Mouse (Mus musculus) granulocyte monocyte progenitor cell, adult 5-6 weeks (primary cell): Measurements from ENCODE around the gene Zfp248. TPM values are rescaled to one million over a fixed set of nuclear protein-coding genes. Genes with fewer than 3 reads are reported as not detected.

ENCODE experiments used
- ATAC-seq: replicated peaks from 2 replicates; pipeline ENCODE4 v1.8.0; 2016; ENCODE audit warnings: mild to moderate bottlenecking, moderate TSS enrichment, inconsistent platforms; ENCODE audit not compliant: poor library complexity, severe bottlenecking
- total RNA-seq, 2 experiments: library from RNA; stranded (forward) in 1 of 2; stranded (reverse) in 1 of 2; fragments of 200-712, 200-1000 nt in 1 of 2; fragments of >200 nt in 1 of 2; fragmentation: Nextera tagmentation in 1 of 2; gene quantifications; 2 replicates each; pipeline ENCODE4 v1.2.3; 2014 to 2017

Zfp248 gene
- total RNA-seq (2014; fragmentation: Nextera tagmentation) (3.5 and 5.4 TPM in 2 replicates), total RNA-seq (2017) (0.56 and 0.93 TPM in 2 replicates)

DNA sequence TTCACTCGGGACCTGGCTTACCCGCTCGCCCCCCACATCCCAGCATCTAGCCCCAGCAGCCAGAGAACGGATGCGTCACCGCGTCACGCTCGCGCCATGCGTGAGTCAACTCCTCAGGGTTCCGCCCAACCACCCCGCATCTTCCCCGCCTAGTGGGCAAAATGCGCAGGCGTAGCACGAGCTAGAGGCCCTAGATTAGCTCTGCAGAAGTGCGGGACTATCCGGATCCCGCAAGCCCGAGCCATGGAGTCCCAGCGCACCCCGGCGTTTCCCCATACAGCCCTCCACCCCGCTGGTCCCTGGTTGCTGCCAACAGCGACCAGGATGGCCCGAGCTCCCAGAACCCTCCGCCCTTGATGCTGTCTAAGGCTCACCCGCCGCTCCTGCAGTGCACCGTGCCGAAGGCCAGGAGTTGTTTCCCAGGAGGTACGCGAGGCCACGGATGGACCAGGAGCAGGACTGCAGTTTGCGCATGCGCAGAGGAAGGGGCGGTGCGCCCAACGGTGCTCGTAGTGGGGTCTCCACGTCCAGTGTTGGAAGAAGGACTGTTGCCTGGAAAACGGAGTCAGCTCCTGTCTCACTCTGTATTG is at the start of gene Zfp248:
Gene Zfp248, minus strand, starts transcription at position 487 of the 590 bp plus-strand sequence.
- peak; percentile 99 for ATAC-seq

DNA sequence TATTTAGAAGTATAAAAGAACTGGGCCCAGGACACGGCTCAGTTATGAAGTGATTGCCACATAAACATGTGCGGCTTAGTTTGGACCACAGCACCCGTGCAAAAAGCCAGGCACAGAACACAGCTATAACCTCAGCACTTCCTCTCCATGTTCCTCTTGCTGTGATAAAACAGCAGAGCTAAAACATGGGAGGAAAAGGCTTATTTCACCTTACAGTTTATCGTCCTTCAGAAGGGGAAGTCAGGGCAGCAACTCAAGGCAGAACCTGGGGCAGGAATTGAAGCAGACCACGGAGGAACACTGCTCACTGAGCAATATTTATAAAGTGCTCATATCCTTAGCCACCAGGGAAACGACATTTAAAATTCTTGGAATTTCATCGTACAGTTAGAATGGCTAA is 43.7 kb upstream of the Zfp248 start:
- no peak for ATAC-seq

DNA sequence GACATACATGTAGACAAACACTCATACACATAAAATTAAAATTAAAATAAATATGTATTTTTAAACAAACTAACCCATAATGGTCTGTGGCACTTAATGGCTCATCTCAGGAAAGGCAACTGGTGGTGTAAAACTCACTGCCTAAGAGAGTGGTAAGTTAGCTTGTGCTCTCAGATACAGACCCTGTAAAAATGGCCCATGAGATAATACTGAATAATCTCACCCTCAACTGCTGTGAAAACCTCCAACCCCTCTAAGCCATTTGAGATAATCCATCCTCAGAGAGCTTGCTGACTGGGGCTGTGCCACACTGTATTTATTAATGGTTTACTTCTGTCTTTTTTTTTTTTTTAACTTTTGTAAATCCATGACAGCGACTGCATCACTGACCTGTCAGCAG is 26.8 kb upstream of the Zfp248 start:
- ATAC-seq = no peak

DNA sequence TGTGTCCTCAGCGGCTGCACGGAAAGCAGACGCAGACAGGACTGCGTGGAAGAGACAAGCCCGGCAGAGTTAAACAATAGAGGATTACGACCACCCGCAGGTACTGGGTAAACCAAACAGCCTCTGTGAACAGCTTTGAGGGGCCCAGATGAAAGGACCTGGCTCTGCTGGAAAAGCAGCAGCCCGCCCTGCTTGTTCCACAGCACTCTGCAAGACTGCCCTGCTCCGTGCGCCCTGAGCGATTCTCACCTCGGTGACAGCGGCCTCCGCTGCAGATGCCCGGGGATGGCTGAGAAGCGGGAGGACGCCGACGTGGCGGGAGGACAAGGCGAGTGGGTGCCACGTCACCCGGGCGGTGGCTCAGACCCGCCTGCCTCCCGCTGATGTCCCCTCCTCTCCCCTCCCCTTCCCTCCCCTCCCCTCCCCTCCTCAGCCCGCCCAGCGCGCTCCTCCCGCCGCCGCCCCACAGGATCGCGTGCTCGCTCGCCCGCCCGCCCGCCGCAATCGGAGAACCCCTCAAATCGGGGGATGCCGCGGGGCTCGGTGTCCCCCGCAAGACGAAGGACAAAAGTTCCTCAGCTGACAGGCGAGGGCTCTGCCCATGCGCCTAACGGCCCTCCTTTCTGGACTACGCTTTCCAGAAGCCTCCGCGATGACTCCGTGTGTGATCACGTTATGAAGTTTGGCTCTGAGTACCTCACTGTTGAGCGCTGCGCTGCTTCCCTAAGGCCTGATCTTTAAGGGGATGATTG is 23.8 kb upstream of the Zfp248 start, which contains the start of gene Zfp9:
Gene Zfp9, minus strand, starts transcription at position 364 of the 752 bp plus-strand sequence.
- ATAC-seq = peak; percentile 92

DNA sequence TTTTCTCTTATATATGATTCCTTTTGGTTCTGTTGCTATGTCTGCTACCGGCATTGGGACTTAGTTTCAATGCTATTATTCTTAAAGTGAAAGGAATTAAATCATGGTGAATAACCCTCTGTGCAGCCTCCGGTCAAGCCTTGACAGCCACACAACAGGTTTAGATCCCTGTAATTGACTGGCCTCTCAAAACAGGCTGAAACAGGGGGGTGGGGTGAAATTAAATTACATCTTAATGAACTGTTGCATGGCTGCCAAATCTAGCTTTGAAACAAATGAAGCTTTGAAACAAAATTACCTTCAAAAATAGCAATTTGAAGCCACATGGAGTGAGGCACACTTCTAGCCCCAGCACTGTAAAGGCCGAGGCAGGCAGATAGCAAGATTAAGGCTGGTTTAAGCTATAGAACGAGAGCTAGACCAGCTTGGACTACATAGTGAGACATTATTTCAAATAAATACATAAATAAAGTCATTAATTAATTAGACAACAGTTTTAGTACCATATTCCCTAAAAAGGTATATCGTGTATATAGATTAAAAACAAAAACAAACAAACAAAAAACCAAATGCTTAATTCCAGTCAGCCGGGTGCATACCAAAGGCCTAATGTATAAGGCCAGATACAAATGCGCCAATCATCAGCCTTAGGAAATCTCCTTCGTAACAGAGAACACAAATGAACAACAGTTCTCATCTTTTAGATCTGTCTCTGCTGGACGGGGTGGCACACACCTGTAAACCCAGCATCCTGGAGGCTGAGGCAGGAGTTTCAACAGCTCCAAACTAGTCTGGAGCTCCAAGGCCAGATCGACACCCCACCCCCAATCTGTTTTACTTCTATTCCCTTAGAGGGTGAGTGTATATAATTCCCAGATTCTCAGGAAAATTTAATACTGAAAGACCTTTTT is 22.8 kb upstream of the Zfp248 start:
- no peak for ATAC-seq

DNA sequence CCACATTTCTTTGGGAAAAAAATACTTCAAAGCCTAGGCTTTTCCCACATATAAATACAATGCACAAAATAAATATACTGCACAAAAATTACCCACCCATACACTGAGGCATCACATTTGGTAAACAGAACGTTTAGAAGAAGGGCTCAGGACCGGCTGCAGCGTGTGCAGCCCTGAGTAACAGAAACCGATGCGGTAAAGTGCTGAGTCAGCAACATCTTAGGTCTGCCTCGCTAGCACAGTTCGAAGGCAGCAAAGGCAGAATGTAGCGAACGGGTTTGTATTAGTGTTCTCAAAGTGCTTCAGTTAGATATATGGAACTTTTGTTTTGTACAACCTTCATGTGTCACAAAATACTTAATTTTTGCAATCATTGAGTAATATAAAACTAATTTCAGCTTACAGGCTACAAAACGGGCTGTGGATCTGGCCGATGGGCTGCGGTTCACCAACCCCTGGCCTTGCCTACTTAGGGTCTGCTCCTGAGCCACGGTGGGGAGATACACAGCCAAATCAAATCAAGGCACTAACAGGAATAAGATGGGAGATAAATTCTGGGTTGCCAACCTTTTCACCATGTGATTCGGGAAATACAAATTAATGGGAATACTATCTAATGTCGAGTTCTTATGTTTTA is 6.9 kb upstream of the Zfp248 start:
- no peak for ATAC-seq

DNA sequence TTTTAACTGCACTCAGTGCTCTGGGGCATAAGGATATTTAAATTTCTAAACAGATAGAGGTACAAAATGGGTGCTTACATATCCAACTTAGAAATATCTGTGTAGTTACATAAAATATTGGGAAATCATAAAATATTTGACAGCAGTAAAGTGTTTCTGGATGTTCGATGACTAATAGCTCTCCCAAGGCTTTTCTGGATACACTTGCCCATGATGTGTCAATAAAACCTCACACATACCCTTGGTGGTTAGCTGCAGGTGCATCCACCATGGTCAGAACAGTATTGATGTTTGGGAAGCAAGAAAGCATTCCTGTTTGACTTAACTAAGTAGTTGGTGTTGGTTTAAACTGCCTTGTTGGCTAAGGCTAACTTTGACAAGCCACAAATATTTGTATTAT is 2.4 kb upstream of the Zfp248 start:
- no peak for ATAC-seq

DNA sequence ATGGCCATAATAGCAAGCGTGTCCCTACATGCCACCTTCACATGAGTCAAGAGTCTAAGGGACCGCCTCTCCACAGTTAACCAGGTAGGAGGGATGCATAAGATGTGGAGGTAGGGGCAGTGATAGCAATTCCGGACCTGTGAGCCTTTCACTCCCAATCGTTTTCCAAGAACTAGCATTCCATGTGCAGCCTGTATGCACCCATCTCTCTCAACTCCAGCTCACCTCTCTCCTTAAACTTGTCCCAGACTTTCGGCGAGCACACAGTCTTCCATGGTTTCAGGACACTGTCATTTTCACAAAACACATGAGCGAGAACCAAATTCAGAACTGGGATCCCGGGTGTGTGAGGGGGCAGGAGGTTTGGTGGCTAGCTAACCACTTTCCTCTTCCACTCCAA is 876 bp downstream of the Zfp248 start:
- ATAC-seq = no peak

DNA sequence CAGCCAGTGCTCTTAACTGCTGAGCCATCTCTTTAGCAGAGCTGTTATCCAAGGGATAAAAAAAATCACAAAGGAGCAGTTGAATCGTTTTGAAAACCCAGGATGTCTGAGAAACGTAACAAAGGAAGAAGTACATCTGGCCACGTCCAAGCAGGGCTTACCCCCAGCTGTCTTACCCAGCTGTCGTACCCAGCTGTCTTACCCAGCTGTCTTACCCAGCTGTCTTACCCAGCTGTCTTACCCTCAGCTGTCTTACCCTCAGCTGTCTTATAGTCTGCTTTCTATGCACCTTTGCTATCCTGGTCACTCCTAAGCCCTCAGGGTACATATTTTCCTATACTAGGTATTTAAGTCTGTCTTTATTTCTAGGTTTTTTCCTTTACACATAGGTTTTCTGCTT is 23.8 kb downstream of the Zfp248 start:
- no peak for ATAC-seq

DNA sequence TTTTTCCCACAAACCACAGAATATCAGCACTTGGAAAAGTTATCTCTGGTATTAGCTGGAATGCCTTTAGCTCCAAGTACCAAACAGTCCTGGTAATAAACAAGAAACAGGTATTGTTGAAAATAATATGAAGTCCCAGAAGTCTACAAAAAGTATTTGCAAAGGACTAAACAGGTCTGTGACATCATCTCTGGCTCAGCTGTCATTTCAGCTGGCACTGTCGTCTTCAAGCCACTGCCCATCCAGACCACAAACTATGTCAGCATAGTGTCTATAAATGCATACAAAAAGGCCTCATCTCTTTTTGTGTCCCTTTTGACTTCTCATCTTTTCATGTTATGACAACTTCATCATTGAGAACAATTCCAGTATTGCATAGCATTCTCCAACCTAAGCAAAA is 28.7 kb downstream of the Zfp248 start:
- no peak for ATAC-seq

DNA sequence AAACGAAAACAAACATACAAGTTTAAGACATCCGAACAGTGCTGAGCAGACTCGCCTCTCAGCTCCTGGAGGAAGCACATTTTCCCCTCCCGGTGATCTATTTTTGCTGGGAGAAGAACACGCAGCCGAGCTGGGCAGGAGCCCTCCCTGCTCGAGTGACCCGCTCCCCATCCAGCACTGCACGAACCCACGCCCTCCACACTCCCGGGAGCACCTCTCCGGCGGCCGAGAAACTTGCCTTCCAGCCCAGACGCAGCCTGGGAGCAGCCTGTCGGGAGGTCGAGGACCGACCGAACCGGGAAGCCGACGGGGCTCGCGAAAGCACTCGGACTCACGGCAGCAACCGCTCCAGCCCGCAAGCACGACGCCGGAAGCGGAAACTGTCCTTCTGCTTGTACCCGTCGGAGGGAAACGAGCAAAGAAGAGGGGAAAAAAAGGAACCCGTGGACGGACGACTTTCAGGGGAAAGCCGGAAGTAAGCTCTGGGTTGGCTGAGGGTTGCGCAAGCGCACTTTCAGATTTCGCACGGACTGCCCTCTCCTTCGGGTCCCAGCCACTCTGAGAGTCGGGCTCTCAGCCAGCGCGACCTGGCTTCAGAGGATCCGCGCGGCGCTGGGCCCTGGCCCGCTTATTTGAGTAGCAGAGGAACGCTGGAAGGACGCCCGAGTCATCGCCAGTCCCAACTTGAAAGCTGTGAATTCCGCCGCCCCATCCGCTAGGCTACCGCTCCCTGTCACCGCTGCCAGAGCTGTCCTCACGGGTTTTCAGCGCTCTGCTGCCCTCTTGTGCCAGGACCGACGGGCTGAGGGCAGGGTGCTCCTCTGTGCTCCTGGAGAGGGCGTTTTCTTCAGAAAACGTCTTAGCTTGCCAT is 36.0 kb downstream of the Zfp248 start, which contains the start of gene Bms1:
Gene Bms1, minus strand, starts transcription at position 425 of the 871 bp plus-strand sequence.
- peak; percentile 95 for ATAC-seq

DNA sequence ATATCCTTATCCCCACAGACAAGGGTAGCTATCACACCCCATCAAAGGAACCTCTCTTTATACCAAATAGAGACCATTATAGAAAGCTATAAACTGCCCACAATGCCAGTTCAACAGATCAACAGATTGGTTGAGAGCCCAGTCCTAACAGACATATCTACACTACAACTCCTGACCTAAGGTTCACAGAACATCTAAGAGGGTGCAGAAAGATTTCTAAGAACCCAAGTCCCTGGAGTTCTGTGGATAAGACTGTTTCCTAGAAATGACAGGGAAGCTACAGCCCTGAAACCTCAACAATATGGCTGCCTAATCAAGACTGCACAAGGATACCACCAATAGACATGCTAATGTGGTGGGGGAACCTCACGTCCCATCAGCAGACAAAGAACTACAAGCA is 44.9 kb downstream of the Zfp248 start:
- no peak for ATAC-seq

DNA sequence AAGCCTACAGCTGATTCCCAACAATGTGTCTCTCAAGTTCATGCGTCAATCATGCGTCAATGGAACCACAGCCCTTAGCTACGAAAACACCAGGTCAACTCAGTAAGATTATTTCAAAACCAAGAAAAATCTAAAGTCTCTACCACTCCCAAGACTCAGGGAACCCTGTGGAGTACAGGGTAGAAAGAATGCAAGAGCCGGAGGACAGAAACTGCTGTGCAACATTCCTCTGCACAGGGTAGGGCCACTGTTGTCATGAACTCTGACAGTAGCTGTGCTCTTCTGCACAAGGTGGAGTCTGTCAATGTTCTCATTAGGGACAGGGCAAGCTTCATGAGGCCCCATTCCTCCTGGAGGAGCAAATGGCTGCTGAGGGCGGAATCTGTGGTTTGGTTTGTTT is 46.8 kb downstream of the Zfp248 start:
- ATAC-seq = no peak

DNA sequence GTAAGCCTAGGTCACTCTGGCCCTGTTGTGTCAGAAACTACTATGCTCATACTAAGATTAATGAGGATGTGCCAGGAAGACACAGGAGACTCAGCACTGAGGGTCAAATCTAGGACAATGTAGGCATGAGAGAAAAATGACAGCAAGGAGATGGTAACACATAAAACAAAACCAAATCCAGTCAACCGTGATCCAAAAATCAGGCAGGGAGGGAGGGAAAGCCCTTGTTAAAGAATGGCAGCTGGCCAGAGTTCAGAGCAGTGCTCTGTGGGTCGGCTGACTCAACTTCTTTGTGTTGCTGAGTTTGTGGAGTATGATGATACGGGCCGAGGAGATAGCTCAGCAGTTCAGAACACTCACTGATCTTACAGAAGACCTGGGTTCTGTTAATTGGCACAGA is 48.9 kb downstream of the Zfp248 start:
- ATAC-seq = no peak

DNA sequence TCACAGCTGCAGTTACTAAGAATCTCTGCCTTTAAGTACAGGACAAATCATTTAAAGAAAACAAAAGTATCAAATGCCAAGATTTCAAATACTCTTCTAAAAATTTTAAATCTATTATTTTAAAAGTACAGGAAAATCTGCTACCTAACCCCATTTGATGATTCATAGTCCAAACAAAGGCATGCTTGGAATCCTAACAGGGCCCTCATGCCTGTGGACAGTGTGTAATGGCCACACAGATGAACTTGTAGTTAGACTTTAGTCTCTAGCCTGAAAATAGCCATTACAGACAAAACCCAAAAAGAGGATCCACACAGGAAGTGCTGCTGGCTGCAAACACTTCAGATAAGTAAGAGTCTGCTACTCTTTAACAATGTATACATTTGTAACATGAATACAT is 64.6 kb downstream of the Zfp248 start:
- ATAC-seq = no peak

DNA sequence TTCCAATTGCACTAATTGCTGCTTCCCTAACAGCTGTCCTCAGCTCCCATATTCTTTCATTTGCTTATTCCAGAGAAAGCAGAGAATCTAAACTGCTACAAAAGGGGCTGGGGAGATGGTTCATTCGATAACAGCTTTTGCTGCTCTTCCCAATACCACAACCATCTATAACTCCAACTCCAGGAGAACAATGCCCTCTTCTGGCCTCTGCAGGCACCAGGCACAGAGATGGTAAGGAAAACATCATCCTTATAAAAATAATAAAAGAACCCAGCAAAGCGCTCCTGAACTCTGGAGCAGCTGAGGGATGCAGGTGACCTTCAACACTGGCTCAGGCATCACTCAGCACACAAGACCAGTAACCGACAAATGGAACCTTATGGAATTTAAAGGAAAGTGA is 69.4 kb downstream of the Zfp248 start:
- no peak for ATAC-seq

DNA sequence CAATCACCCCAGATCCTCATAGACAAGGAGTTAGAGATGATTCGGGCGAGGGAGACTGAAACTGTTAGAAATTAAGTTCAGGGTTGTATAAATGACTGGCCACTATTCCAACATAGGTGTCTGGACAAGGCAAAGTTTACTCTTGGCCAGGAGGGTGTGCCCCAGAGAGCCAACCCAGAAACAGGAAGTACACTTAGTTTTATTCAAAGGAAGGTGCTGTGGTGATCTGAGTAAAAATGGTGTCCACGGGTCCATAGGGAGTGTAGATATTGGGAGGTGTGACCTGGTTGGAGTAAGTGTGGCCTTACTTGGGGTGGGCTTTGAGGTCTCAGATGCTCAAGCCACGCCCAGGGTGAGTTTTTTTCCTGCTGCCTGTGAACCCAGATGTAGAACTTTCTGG is 74.1 kb downstream of the Zfp248 start:
- ATAC-seq = peak; percentile 48; the same call in 1 of the 2 replicates

DNA sequence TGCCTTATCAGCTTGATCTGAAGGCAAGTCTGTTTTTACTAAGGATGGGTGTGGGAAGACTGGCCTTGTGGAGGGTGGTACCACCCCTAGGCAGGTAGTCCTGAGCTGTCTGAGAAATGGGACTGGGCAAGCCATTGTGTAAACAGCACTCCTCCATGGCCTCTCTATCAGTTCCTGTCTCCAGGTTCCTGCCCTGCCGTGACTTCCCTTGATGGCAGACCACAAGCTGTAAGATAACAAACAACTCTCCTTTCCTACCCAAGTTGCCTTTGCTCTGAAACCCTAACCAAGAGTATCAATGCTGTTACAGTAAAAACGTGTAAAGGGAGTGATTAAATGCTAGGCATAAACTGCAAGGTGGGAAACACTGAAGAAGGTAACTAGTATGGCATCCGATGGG is 74.7 kb downstream of the Zfp248 start:
- ATAC-seq = 0 out of 2 replicates have a peak, but pooled peaks have one; percentile 14

DNA sequence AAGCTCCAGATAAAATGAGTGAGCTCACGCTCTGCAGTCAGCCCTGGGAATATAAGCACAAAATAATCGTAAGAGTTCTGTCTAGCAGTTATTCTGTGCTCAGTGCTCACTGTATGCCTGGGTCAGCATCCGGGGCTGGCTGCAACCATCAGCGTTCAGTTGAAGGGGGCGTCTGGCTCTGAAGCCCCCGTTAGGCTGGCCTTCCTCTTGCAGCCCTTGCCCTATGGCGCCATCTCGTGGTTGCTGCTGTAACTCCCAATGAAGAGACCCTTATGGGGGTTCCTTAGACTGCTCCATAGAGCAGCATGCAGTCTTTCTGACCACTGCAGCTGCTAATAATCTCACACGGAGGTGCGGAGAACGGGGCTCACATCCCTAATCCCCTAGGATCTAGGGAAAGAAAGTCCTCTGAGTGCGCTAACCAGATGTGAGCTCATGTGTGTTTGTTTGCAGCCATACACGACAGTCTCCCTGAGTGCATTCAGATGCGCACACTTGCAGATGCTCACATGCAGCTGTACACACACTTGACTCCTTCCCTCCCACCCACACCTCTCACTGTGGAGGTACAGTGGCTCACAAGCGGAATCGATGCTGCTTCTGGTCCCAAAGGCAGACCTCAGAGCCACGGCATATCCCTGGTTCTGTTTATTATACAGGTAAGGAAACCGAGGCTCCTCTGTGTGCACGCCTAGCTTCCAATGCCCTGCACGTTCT is 75.7 kb downstream of the Zfp248 start:
- peak; percentile 81 for ATAC-seq
